19 mouse cellular contexts compared by ENCODE assay signal in genomic region chr10:3851461-3851860, GRCm38 (mm10).
DNase-seq lines count a peak whose midpoint lies in the region; ATAC-seq lines count a peak whose summit lies in the region.
"Had no signal": no experiment of that assay in that cellular context is flagged by ENCODE, and none has a peak within 500 bp of the region (broad histone marks: within the 10 kb centered on the region; RNA-seq: fewer than 3 reads in every experiment).

No protein-coding gene starts in this region.

- WGBS in heart, embryonic 13.5 days = 11% methylated on average over 2 of the region's 2 CpGs
- 9% methylated on average over 2 of the region's 2 CpGs for WGBS in limb, embryonic 13.5 days
- 22% methylated on average over 2 of the region's 2 CpGs for WGBS in limb, embryonic 10.5 days
- 4% methylated on average over 2 of the region's 2 CpGs for WGBS in embryonic facial prominence, embryonic 12.5 days
- 12% methylated on average over 2 of the region's 2 CpGs for WGBS in stomach, embryonic 16.5 days

- no peaks in the 10 kb centered on the region for H3K9me3 ChIP-seq in heart, embryonic 13.5 days
- peaks cover 5% of the 10 kb centered on the region; the same call in 1 of the 2 replicates for H3K9me3 ChIP-seq in limb, embryonic 13.5 days
- H3K9me3 ChIP-seq in limb, embryonic 10.5 days (replicated peaks) = no peaks in the 10 kb centered on the region
- no peaks in the 10 kb centered on the region for H3K9me3 ChIP-seq in embryonic facial prominence, embryonic 12.5 days
- H3K9me3 ChIP-seq in stomach, embryonic 16.5 days (replicated peaks; ENCODE audit: control insufficient read depth, low read length) = no peaks in the 10 kb centered on the region
- H3K9me3 ChIP-seq: hindbrain, embryonic 15.5 days; liver, embryonic 13.5 days had no signal

- no peak for DNase-seq in heart, adult 11 months
- DNase-seq in limb, embryonic 10.5 days (ENCODE audit: low spot score) = no peak
- no peak for DNase-seq in adrenal gland, postnatal 36 days
- DNase-seq: adrenal gland, postnatal 10 days; cerebellum, adult 11-12 months; cerebellum, postnatal 36 days; gastrocnemius, postnatal 25 days; kidney, adult 18-20 months; layer of hippocampus, postnatal 36 days; liver, embryonic 13.5 days; right cerebral cortex, postnatal 14 days; thymus, postnatal 36 days had no signal

- H3K9ac ChIP-seq in heart, embryonic 13.5 days = no peak overlapping the region
- no peak overlapping the region for H3K9ac ChIP-seq in limb, embryonic 13.5 days
- no peak overlapping the region for H3K9ac ChIP-seq in embryonic facial prominence, embryonic 12.5 days
- no peak overlapping the region for H3K9ac ChIP-seq in stomach, embryonic 16.5 days (ENCODE audit: low read length)
- H3K9ac ChIP-seq: forebrain, embryonic 13.5 days; hindbrain, embryonic 15.5 days; liver, embryonic 13.5 days had no signal

- ATAC-seq in heart, embryonic 13.5 days (ENCODE audit: extremely low read depth, insufficient number of reproducible peaks, low FRiP score, low TSS enrichment) = no peak
- no peak for ATAC-seq in limb, embryonic 13.5 days (ENCODE audit: low FRiP score, low read depth)
- ATAC-seq in embryonic facial prominence, embryonic 12.5 days (ENCODE audit: insufficient number of reproducible peaks, insufficient read depth, low FRiP score, low TSS enrichment) = peak; percentile 68
- ATAC-seq in stomach, embryonic 16.5 days (ENCODE audit: insufficient read depth, low FRiP score) = no peak
- ATAC-seq: forebrain, embryonic 13.5 days; lung, postnatal 0 days had no signal

- peak overlapping the region; percentile 17; the same call in 1 of the 2 replicates for H3K27ac ChIP-seq in heart, embryonic 13.5 days (replicated peaks)
- H3K27ac ChIP-seq in limb, embryonic 13.5 days = peak overlapping the region; percentile 44
- no peak overlapping the region for H3K27ac ChIP-seq in limb, embryonic 10.5 days
- peak overlapping the region; percentile 75 for H3K27ac ChIP-seq in embryonic facial prominence, embryonic 12.5 days
- peak overlapping the region; percentile 28; the same call in 1 of the 2 replicates for H3K27ac ChIP-seq in stomach, embryonic 16.5 days (ENCODE audit: low read length)
- H3K27ac ChIP-seq: forebrain, embryonic 13.5 days; hindbrain, embryonic 15.5 days; liver, embryonic 13.5 days had no signal

- H3K36me3 ChIP-seq in heart, embryonic 13.5 days = peaks cover 5% of the 10 kb centered on the region; the same call in 1 of the 2 replicates
- H3K36me3 ChIP-seq in limb, embryonic 13.5 days = peaks cover 7% of the 10 kb centered on the region; the same call in 1 of the 2 replicates
- H3K36me3 ChIP-seq in limb, embryonic 10.5 days = no peaks in the 10 kb centered on the region
- H3K36me3 ChIP-seq in embryonic facial prominence, embryonic 12.5 days = no peaks in the 10 kb centered on the region
- H3K36me3 ChIP-seq in stomach, embryonic 16.5 days (ENCODE audit: control insufficient read depth, insufficient read depth, low read length) = no peaks in the 10 kb centered on the region
- H3K36me3 ChIP-seq: hindbrain, embryonic 15.5 days; liver, embryonic 13.5 days had no signal

- no peaks in the 10 kb centered on the region for H3K27me3 ChIP-seq in heart, embryonic 13.5 days (replicated peaks)
- no peaks in the 10 kb centered on the region for H3K27me3 ChIP-seq in limb, embryonic 13.5 days
- no peaks in the 10 kb centered on the region for H3K27me3 ChIP-seq in limb, embryonic 10.5 days (ENCODE audit: low read depth, poor library complexity, severe bottlenecking)
- no peaks in the 10 kb centered on the region for H3K27me3 ChIP-seq in embryonic facial prominence, embryonic 12.5 days
- no peaks in the 10 kb centered on the region for H3K27me3 ChIP-seq in stomach, embryonic 16.5 days (ENCODE audit: control insufficient read depth, insufficient read depth, low read length)
- H3K27me3 ChIP-seq: forebrain, embryonic 13.5 days; hindbrain, embryonic 15.5 days; liver, embryonic 13.5 days had no signal

- no peak overlapping the region for H3K4me2 ChIP-seq in heart, embryonic 13.5 days
- no peak overlapping the region for H3K4me2 ChIP-seq in limb, embryonic 13.5 days (replicated peaks)
- H3K4me2 ChIP-seq in embryonic facial prominence, embryonic 12.5 days (replicated peaks) = no peak overlapping the region
- no peak overlapping the region for H3K4me2 ChIP-seq in stomach, embryonic 16.5 days (ENCODE audit: low read depth, low read length)
- H3K4me2 ChIP-seq: forebrain, embryonic 13.5 days; hindbrain, embryonic 15.5 days; liver, embryonic 13.5 days had no signal

- no peak overlapping the region for H3K4me3 ChIP-seq in heart, embryonic 13.5 days
- H3K4me3 ChIP-seq in limb, embryonic 13.5 days = no peak overlapping the region
- H3K4me3 ChIP-seq in limb, embryonic 10.5 days = no peak overlapping the region
- H3K4me3 ChIP-seq in embryonic facial prominence, embryonic 12.5 days = no peak overlapping the region
- no peak overlapping the region for H3K4me3 ChIP-seq in stomach, embryonic 16.5 days (replicated peaks; ENCODE audit: low read length)
- H3K4me3 ChIP-seq: forebrain, embryonic 13.5 days; hindbrain, embryonic 15.5 days; liver, embryonic 13.5 days had no signal

- H3K4me1 ChIP-seq in heart, embryonic 13.5 days = peaks cover 24% of the 10 kb centered on the region
- H3K4me1 ChIP-seq in limb, embryonic 13.5 days = peaks cover 20% of the 10 kb centered on the region
- H3K4me1 ChIP-seq in limb, embryonic 10.5 days = no peaks in the 10 kb centered on the region
- peaks cover 21% of the 10 kb centered on the region for H3K4me1 ChIP-seq in embryonic facial prominence, embryonic 12.5 days
- peaks cover 4% of the 10 kb centered on the region for H3K4me1 ChIP-seq in stomach, embryonic 16.5 days (ENCODE audit: control insufficient read depth, insufficient read depth, low read length)
- H3K4me1 ChIP-seq: forebrain, embryonic 13.5 days; hindbrain, embryonic 15.5 days had no signal
